Mouse (Mus musculus): ENCODE measurements around the gene Rtn2.

The Rtn2 gene

GRCm38 (mm10) chr7:19341761-19342409 is 59.5 kb downstream of the Rtn2 start:
- no peak for DNase-seq (ENCODE audit: low read depth in 2 of 2, low spot score in 2 of 2)

DNA sequence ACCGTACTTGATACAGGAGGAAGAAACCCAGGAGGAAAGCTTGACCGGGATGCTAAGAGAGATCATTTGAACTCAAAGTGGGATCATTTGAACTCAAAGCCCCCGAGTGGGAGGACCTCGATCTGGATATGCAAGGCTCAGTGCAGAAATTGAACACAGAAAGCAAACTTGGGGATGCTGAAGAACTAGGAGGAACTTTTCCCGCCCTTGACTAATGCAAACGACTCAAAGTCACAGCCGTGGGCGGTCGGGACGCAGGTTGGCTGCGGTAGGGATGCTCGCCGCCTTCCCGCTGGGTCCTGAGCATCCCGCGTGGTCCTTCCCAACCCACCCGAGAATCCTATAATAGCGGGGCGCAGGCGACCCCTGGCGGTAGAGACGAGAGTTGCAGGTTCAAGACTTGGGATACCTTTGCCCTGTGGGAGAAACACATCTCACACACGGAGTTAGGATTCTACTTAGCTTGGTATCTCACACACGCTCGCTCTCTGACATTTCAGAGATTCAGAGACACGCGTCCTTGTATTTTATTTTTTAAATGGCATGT is 60.1 kb downstream of the Rtn2 start:
- DNase-seq (ENCODE audit: low read depth in 2 of 2, low spot score in 2 of 2), result peak; percentile 74 to 78

- DNase-seq (ENCODE audit: low read depth in 2 of 2, low spot score in 2 of 2), result peak; percentile 54 to 72
These were observed 60.9 kb downstream of the Rtn2 start for GRCm38 (mm10) chr7:19343210-19343808.

- no peak for DNase-seq (ENCODE audit: low read depth in 2 of 2, low spot score in 2 of 2)
These were observed 61.9 kb downstream of the Rtn2 start, which contains the start of gene Ercc1 for GRCm38 (mm10) chr7:19344237-19344847. Gene Ercc1 (plus strand): TSS chr7:19344778.

- peak; percentile 91 to 94 for DNase-seq (ENCODE audit: low read depth in 2 of 2, low spot score in 2 of 2)
These were observed 62.6 kb downstream of the Rtn2 start for GRCm38 (mm10) chr7:19344938-19345471.

All from CD8-positive naive resting alpha-beta T cell, adult 2 months (primary cell).